Mouse (Mus musculus) ovary, postnatal 14 days (tissue): ENCODE measurements around the gene Eif5a.
"Not testable (repeated sequence)": the region's sequence is repeated elsewhere in the genome, so short reads cannot be mapped to it uniquely, and the experiment has no call there.

ENCODE experiments used
- DNase-seq: peaks from one replicate; pipeline ENCODE4 v3.0.0; 2022; ENCODE audit warnings: low spot score

Gene Eif5a

DNA sequence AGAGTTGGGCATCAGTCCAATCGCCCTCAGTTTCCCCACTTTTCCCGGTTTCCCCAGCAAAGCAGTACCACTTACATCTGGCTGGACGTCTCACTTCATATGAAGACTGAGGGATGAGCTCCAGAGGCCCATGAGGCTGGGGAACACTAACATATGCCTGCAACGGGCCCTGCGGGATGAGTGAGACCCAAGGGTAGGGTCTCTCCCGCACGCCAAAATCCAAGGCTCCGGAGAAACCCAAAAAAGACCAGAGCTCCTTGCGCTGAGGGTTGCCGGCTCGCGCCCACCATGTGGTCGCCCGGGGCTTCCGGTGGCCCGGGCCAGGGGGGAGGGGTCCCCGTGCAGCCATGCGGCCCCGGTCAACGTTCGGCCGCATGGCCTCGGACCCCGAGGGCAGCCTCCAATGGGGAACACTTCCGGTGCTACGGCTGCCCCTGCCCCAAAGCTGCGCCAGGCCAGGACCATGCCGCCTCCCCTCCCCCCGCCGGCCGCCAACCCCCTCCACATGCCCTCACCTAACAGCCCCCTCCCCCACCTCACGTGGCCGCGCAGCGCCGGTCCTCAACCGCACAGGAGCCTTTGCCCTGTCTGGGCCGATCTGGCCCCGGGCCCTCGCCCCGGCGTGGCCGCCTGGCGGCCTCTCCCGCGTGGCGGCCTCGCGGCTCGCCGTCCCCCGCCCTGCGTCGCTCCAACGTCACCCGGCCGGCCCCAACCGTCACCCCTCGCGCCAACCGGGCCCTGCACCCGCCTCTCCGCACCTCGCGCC is 1.3 kb downstream of the Eif5a start:
- no peak for DNase-seq

- DNase-seq, result no peak
These were observed 2.0 kb downstream of the Eif5a start for GRCm38 (mm10) chr11:69919661-69920265.

DNA sequence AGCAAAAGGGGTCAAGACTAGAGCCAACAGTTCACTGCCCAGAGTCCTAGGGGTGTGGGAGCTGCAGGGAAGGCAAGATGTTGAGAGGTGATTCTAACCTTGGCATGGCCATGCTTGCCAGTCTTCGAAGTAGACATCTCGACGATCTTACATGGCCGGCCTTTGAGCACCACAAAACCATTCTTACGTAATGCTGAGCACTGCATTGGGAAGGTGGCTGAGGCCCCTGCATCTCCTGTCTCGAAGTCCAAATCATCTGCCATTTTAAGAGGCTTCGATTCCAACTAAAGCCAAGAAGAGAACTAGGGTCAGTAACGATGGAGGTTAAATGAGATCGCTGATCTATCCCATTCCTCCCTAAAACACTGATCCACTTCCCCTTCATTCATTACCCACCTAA is 2.7 kb downstream of the Eif5a start:
- no peak for DNase-seq

- no peak for DNase-seq
These were observed 3.6 kb downstream of the Eif5a start for GRCm38 (mm10) chr11:69918118-69918517.

DNA sequence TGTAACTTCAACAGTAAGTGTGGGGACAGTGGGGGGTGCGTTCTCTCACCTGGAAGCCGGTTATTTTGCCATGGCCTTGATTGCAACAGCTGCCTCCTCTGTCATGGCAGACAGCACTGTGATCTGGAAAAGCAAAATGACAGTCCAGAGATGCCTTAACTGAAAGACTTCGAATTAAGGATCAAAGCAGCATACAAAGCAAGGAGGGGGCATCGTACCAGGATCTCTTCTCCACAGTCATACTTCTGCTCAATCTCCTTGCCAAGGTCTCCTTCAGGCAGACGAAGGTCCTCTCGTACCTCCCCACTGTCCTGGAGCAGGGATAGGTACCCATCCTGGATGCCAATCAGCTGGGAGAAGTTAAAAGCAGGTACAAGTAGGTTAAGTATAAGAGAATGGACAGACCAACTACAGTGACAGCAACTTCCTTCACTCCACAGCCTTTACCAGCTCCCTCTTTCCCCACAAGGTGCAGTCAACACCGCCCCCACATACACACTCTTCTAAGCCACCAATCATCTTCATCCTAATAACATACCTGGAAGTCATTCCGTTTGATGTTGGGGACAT is 4.3 kb downstream of the Eif5a start:
- no peak for DNase-seq

GRCm38 (mm10) chr11:69916652-69917378 is 4.9 kb downstream of the Eif5a start:
- not testable (repeated sequence) for DNase-seq

- no peak for DNase-seq
These were observed 5.8 kb downstream of the Eif5a start for GRCm38 (mm10) chr11:69915667-69916627.

GRCm38 (mm10) chr11:69914917-69915430 is 6.8 kb downstream of the Eif5a start:
- DNase-seq, result no peak

GRCm38 (mm10) chr11:69914372-69914764 is 7.4 kb downstream of the Eif5a start:
- DNase-seq, result no peak

DNA sequence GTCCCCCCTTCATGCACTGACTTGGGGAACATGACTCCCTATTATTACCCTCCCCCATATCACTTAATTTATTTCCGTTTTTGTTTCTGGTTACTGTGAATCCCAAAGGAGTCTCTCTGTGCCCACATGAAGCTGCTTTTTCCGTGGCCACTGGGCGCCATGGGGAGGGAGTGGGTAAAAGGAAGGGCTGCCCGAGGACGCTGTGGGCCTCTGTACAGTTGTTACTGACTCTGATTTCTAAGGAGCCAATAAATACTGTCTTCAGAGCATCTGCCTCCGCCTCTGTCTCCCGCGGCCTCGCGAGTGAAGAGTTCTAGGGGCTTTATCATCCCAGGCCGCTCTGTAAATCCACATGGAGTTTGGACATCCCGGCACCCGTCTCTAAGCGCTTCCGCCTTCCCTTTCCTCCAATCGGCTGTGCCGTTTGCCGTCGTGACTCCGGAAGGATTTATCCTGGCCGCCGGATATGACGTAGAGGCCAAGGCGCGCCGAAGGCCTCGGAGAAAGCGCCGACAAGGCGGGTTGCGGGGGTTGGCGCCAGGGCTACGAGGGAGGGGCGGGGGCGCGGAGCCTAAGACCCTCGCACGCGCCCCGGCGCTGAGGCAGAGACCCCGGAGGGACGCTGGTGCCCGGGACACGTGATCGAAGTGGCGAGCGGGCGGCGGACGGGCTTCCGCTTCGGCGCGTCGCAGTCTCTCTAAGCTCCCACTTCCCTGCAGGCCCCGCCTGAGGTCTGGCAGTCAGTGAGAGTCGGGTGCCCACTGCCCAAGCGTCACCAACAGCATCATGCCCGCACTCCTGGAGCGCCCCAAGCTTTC is 8.0 kb downstream of the Eif5a start, which contains the start of gene Gps2:
Gps2 (plus strand) TSS at position 335 of the 818 bp plus-strand sequence.
- peak; percentile 89 for DNase-seq

GRCm38 (mm10) chr11:69912716-69913530 is 8.8 kb downstream of the Eif5a start:
- DNase-seq, result no peak

- DNase-seq, result no peak
These were observed 10.1 kb downstream of the Eif5a start for GRCm38 (mm10) chr11:69911701-69912100.

DNA sequence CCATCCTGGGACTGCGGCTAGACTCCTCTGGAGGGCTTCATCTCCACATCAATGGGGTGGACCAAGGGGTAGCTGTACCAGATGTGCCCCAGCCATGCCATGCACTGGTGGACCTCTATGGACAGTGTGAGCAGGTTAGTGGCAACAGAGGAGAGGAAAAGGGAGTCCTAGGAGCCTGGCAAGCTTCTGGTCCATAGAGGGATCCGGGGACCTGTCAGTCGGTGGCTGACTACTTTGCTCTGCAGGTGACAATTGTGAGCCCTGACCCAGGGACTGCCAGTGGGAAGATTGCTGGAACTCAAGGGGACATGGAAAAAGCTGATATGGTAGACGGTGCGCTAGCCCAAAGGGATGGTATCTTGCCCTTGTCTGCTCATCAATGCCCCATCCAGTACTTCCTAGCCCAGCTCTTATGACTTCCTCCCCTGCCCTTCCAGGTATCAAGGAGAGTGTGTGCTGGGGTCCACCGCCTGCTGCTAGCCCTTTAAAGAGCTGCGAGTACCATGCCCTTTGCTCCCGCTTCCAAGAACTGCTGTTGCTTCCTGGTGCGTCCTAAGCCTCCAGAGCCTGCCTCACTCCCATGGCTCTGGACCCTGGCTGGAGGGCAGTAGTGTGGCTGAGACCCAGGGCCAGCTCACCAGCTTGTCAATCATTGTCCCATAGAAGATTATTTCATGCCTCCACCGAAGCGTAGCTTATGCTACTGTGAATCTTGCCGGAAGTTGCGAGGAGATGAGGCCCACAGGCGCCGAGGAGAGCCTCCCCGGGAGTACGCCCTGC is 10.8 kb downstream of the Eif5a start:
- DNase-seq, result no peak

DNA sequence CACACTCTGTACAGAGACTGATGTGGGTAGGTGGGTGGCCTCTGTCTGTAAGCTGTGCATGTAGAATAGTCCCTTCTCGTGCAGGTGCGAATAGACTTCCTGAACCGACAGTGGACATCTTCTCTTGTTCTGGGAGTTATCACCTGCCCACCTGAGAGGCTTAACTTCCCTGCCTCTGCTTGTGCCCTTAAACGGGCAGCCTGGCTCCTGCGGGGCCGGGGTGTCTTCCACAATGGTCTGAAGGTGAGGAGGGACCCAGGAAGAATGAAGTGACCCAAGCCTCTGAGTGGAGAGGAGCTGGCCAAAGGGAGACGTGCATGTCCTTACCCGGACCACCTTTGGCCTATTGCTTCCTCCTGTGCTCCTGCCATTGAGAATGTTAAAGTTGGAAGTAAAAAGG is 11.6 kb downstream of the Eif5a start:
- no peak for DNase-seq

GRCm38 (mm10) chr11:69909174-69909573 is 12.6 kb downstream of the Eif5a start:
- DNase-seq, result no peak

DNA sequence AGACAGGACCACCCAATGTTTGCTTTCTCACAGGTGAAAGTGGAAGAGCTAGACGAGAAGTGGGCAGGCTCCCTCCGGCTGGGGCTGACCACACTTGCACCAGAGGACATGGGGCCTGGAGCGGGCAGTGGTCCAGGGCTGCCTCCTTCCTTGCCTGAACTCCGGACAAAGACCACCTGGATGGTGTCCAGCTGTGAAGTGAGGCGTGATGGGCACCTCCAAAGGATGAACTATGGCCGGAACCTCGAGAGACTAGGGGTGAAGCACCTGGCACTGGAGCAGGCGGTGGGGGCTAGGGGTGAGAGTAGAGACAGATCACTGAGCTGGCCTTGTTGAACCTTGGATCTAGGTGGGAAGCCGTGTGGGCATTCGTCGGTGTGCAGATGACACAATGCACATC is 13.1 kb downstream of the Eif5a start:
- DNase-seq, result no peak

- DNase-seq, result no peak
These were observed 17.4 kb downstream of the Eif5a start for GRCm38 (mm10) chr11:69904311-69904710.

DNA sequence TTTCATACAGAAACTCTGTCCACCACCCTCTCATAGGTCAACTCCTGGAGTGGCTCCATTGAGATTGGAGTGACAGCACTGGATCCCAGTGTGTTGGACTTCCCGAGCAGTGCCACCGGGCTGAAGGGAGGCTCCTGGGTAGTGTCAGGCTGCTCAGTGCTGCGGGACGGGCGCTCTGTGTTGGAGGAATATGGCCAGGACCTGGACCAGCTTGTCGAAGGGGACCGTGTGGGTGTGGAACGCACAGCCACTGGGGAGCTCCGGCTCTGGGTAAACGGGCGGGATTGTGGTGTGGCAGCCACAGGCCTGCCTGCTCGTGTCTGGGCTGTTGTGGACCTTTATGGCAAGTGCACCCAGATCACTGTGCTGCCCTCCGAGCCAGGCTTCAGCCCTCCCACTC is 18.8 kb downstream of the Eif5a start:
- DNase-seq, result no peak

GRCm38 (mm10) chr11:69901993-69902392 is 19.8 kb downstream of the Eif5a start:
- DNase-seq, result no peak
